Mouse (Mus musculus) cortical plate, adult 2 months (tissue): ENCODE data around the gene Kcnip2.

ENCODE experiments used
- CTCF ChIP-seq: fragments of 200-500 bp; IDR thresholded peaks from 2 replicates; pipeline ENCODE4 v1.5.1; 2011; ENCODE audit warnings: mild to moderate bottlenecking, control low read depth, low read length; ENCODE audit not compliant: insufficient read depth; ENCODE audit errors: extremely low read depth
- POLR2A ChIP-seq: fragments of 200-500 bp; IDR thresholded peaks from 2 replicates; pipeline ENCODE4 v1.6.1; 2011; ENCODE audit warnings: mild to moderate bottlenecking, low read length, control low read depth; ENCODE audit not compliant: insufficient read depth; ENCODE audit errors: extremely low read depth

DNA sequence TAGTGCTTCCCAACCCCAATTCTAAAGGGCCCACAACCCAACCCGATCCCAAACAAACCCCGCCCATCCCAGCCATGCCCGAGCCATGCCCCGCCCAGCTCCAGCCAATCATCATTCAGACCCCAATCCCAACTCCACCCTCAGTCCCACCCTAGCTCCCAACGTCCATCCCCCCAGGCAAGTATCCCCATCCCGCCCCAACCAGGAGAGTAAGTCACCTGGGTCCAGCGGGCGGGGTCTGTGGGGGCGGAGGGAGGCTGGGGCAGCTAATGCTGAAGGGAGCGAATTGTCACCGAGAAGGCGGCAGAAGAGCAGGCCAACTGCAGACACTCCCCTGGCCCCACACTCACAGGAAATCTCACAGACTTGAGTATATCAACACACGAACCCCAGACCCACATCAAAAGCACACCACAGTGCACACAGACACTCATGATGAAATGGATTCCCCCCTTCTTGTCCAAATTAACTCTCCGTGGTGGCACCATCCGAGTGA, 19.8 kb downstream of the Kcnip2 start:
- TF ChIP-seq POLR2A: no peak
- TF ChIP-seq CTCF: no peak
